Mouse (Mus musculus): ENCODE results near the gene Nrxn3. TPM values are rescaled to one million over a fixed set of nuclear protein-coding genes. Genes with fewer than 3 reads are reported as not detected.

Gene Nrxn3
- polyA plus RNA-seq, 1 experiment = 0.47 TPM

GRCm38 (mm10) chr12:90337496-90338228 lies 1615.0 kb downstream of the Nrxn3 start:
- Histone ChIP-seq H3K36me3 (ENCODE audit: control insufficient read depth, insufficient read depth, low read length) (no peaks in the 10 kb centered on the region), H3K4me3 (ENCODE audit: low read depth, low read length) (no peak overlapping the region), H3K27ac (ENCODE audit: insufficient read depth, low read depth, low read length) (no peak overlapping the region), H3K4me1 (ENCODE audit: control insufficient read depth, insufficient read depth, insufficient read length, low read length) (no peaks in the 10 kb centered on the region), H3K27me3 (ENCODE audit: control insufficient read depth, insufficient read depth, low read length) (no peaks in the 10 kb centered on the region)
- TF ChIP-seq POLR2A (IDR thresholded peaks at IDR 0.05; ENCODE audit: low read depth, low read length) (no peak), CTCF (IDR thresholded peaks at IDR 0.05; ENCODE audit: extremely low read depth, insufficient read length, insufficient replicate concordance, low read depth, low read length) (no peak)

- Histone ChIP-seq H3K4me3 (ENCODE audit: low read depth, low read length) (no peak overlapping the region), H3K4me1 (ENCODE audit: control insufficient read depth, insufficient read depth, insufficient read length, low read length) (no peaks in the 10 kb centered on the region), H3K27me3 (ENCODE audit: control insufficient read depth, insufficient read depth, low read length) (no peaks in the 10 kb centered on the region), H3K27ac (ENCODE audit: insufficient read depth, low read depth, low read length) (no peak overlapping the region), H3K36me3 (ENCODE audit: control insufficient read depth, insufficient read depth, low read length) (no peaks in the 10 kb centered on the region)
- WGBS = 81% methylated on average over 3 of the region's 3 CpGs
- TF ChIP-seq POLR2A (IDR thresholded peaks at IDR 0.05; ENCODE audit: low read depth, low read length) = no peak
- TF ChIP-seq CTCF (IDR thresholded peaks at IDR 0.05; ENCODE audit: extremely low read depth, insufficient read length, insufficient replicate concordance, low read depth, low read length) = no peak
These were observed 1615.5 kb downstream of the Nrxn3 start for GRCm38 (mm10) chr12:90338229-90338557.
